Mouse (Mus musculus): ENCODE results near the gene Hpse2.

The Hpse2 gene

DNA sequence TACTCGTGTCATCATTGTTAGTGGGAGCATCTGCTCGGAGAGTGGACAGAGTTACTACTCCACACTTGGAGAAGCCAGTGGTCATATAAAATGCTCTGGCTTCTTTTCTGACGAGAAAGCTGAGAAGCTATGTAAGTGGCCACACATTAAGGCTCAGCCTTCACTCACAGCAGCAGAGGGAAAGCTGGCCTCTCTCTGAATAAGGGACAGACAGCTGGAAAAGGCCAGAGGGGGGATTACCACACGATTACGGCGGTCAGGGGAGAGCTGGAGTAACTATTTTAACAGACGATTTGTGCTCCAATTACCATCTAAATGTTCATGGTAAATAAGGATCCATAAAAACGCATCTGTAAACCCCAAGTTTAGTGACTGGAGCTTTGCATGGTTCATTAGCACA lies 232.1 kb downstream of the Hpse2 start:
- no peak for DNase-seq (ENCODE audit: low spot score)

DNA sequence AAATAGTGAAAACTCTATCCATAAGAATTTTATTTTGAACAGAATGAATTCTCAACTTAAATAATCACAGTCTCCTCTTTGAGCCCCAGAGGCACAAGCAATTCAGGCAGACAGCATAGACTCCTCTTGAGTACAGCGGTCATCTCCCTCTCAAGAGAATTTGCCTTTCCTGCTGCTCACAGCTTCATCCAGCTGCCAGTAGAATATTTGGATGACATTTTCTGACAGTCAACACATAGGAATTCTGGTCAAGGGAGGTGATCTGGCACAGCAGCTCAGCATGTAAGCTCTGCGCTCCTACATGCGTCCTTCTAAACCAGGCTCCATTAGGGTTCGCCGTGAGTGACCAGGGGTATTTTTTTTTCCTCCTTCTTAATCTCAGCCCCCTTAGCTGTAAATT lies 232.6 kb downstream of the Hpse2 start:
- no peak for DNase-seq (ENCODE audit: low spot score)

DNA sequence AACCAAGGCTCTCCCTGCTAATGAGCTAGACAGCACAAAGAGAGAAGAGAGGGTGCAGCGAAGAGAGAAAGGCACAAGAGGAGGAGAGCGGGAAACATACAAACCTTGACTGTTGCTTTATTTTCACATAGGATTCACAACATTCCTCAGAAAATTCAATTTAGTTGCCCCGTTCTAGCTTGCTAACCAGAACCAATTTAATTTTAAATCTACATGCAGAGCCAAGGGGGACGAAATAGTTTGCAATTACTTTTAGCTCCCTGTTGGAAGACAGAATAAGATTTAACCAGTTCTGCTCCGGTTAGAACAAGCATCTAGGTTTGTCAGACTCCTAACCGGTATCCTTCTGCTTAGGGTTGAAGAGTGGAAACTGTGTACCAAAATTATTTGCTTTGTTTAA lies 240.3 kb downstream of the Hpse2 start:
- DNase-seq (ENCODE audit: low spot score) = no peak

DNA sequence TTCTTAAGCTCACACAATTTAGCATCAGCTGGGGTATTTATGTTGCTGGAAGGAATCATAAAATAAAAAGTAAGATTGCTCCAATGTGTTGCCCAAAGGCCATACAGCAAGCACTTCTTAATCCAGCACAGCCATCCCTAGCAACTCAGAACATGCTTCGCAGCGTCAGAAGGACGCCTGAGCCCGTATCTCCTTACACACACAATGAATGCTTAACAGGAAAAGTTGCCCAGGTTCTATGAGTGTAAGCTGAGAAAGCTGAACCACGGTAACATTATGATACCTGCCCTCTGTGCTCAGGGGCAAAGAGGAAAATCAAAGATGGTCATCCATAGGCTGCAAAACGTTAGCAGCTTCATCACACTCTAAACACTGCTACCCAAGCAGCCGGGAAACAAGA lies 241.3 kb downstream of the Hpse2 start:
- no peak for DNase-seq (ENCODE audit: low spot score)

DNA sequence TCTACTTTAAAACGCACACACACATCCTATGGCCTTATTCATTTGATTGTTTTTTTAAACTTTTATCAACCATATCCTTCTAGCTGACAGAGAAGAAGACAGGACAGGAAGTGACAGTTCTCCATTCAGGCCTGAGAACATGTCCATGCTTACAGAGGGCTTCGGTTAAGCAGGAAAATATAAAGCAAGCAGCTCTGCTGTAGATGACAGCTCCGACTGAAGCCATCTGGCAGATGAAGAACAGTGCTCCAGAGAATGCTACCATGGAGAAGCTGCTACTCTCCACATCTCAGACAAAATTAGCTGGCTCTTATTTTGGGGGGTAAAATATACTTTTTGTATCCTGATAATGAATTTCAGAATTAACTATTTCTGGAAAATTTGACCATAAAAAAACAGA lies 246.5 kb downstream of the Hpse2 start:
- DNase-seq (ENCODE audit: low spot score) = no peak

DNA sequence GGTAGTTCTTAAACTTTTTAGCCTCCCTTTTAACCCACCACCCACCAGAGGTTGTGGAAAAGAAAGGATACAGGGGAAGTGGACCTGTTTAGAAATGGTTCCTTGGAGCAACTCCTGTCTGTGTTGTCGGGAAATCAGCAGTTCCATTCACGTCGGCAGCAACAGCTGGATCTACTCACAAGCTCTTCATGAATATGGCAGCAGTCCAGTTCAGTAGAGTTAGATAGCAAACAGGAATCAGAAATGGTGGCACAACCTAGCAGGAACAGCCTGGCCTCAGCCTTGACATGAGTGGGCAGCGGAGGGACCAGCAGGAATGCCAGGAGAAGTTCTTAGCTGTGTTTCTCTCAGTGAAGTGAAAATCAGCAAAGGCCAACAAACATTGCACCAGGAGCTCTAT lies 278.4 kb downstream of the Hpse2 start:
- DNase-seq (ENCODE audit: low spot score) = no peak

DNA sequence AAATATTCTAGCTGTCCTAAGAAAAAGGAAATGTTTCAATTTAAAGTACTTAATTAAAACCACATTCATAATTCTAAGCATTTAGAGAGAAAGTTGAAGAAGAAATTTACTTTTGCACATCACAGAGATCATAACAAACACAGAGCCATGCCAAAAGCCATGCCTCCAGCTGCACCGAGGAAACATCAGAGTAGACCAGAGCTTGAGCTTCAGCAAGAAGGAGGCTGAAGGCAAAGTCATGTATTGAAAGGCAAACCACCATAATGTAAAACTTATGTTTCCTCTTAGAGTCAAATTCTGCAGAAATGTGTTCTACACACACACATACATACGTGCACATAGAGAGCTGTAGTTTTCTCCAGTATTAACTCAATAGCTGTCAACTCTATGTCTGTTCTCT lies 291.2 kb downstream of the Hpse2 start:
- DNase-seq (ENCODE audit: low spot score) = no peak

DNA sequence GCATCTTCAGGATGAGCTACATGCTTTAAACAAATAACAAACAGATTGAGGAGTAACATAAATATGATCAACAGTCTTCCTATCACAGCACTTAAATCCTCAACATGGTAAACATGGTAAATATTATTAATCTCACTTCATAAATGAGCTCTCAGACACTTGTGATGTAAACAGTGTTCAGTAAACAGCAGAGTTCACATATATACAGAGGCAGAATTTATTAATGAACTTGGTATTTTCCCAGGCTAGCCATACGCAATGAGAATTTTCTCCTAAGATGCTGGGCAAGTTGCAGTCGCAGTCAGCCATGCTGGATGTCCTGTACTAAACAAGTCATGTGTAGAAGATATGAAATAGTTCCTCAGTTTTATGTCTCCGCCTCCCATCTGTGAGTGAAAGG lies 300.9 kb downstream of the Hpse2 start:
- no peak for DNase-seq (ENCODE audit: low spot score)

DNA sequence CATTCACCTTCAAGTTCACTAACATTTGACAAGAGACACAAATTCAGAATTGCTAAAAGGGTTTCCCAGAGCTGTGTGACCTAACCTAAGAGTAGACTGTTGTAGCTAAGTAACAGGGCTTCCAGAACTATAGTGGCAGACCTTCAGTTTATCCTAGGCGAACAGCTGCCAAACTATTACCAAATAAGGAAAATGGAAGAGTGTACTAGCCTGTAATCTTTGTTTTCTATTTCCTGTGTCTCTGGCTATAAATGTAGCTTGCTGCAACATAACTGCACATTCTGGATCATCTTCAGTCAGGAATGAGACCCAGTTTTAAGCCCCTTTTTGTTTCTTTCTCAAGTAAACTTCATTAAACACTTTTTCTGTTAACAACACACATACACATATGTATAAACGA lies 324.0 kb downstream of the Hpse2 start:
- no peak for DNase-seq (ENCODE audit: low spot score)

DNA sequence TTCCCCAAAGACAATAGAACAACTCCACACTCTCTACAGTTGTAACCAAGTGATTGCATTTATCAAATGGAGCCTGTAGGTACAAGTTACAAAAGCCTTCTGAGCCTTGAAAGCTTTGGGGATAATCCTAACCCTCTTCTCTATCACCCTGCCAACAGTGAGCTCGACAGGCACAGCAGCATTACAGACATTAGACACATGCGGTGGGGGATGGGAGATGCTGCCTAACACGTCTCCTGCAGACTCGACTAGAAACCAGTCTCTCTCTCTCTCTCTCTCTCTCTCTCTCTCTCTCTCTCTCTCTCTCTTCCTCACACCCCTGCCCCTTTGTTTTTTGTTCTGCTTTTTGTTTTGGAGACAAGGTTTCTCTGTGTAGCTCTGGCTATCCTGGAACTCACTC lies 343.6 kb downstream of the Hpse2 start:
- DNase-seq (ENCODE audit: low spot score) = no peak

DNA sequence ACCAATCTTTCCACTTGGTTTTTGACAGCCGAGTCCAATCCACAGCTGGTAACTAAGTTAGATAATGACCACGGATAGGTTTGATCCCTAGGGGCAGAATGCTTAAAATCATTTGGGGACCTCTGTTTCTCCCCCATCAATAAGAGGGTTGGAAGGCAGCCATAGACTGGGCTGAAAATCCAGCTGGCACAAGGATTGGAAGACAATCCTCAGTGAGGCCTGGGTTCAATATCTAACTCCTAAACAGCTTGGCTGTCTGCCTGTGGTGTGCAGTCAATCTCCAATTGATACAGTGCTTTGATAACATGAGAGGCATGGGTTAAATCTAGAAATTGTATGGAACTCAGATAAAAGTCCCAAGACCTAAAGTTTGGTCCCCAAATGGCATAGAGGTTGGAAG lies 345.4 kb downstream of the Hpse2 start:
- DNase-seq (ENCODE audit: low spot score) = no peak

DNA sequence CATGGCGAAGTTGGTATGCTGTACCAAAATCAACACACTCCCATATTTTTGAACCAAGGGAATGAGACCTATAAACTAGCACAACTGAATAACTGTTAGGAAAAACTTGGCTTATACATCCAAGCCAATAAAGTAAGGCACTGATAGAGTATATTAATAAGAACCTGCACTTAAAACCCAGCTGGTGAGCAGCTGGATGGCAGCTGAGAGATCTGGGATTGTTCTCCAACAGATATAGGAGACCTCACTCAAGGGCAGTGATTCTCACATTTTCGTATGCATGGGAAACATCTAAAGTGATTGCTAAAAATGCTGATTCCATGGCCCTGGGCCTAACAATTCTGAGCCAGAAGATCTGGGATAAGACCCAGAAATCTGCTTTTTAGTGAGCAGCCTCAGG lies 345.9 kb downstream of the Hpse2 start:
- DNase-seq (ENCODE audit: low spot score) = no peak

DNA sequence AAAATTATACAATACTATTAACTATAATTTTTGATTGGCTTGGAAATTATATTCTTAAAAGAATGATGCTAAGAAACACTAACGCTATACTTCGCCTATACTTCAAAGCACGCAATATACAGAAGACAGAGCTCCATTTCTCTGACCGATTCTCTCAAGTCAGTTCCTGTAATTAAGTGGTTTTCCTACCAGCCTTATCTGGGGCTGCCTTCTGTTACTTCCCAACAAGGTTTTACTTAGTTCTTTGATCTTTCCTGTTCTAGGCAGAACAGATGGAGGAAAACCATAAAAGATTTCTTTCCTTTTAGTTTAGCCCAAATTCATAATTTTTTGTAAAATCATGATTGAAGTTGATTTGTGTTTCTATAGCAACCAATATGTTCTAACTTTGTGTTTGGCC lies 351.8 kb downstream of the Hpse2 start:
- DNase-seq (ENCODE audit: low spot score) = no peak

DNA sequence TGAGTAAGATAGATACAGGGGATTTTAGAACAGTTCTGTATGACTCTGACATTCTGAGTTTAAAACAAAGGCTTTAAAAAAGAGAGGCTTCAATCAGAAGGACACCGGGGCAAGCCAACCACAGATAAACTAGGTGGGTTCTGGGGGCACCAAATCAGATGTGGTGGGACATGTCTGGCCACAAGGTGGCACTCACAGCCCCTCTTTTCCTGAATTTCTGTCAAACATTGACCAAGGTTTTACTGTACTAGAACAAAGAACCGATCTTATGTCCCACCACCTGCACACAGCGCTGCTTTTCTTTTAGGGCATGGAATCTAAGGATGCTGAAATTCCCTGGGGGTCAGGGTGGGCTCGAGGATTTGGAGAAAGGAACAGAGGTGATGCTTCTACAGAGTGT lies 360.9 kb downstream of the Hpse2 start:
- peak; percentile 5 for DNase-seq (ENCODE audit: low spot score)

DNA sequence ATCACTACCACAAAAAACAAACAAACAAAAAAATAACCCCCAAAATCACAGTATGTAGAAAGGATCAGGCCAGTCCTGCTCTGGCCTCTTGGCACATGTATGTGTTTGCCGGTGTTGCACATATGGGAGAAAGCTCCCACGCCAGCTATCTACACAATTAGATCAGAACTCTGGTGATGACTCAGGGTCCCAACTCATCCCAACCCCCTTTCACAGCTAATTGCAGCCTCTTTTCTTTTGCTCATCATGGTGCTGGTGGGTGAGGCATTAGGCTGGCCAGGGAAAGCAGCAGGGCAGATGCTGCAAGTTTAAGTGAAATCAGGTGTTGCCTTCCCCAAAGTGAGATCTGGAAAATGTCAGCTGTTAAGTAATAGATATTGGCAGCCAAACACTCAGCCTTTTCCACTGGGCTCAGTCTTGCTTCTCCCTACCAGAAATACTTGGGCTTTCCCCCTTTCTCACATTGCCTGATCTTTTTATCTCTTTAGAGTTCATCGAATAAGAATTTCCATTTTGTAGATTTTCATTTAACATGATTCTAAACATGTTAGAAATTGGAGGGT lies 365.5 kb downstream of the Hpse2 start:
- no peak for DNase-seq (ENCODE audit: low spot score)

DNA sequence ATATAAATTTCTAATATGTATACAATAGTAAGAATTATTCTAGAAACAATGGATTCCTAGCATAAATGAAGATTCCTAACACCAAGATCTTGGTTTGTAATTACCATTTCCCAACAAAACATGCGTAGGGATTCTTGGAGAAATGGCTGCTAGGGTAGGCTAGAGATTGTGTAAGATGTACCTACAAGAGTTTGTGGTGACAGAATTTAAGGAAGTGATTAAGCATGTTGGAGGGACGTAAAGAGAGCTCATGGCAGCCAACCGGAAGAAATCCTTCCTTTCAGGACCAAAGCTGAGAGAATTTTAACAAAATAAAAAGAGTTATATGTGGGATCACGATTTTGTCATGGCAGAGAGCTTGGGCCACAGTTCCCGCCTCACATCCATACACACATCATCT lies 369.4 kb downstream of the Hpse2 start:
- no peak for DNase-seq (ENCODE audit: low spot score)

DNA sequence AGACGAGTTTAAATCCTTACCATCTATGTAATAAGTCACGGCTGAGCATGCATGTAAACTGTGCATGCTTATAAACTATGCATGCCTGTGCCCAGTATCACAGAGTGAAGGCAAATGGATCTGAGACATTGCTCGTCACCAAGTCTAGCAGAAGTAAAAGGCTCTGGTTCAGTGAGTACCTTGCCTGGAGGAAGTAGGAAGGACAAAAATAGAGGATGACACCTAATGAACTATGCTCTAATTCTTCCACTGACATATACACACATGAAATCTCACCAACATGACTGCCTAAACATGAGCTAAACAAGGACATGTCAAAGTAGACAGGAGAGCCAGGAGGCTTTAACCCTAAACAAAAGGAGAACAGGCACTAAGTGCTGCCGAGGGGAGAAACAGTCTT lies 391.7 kb downstream of the Hpse2 start:
- no peak for DNase-seq (ENCODE audit: low spot score)

DNA sequence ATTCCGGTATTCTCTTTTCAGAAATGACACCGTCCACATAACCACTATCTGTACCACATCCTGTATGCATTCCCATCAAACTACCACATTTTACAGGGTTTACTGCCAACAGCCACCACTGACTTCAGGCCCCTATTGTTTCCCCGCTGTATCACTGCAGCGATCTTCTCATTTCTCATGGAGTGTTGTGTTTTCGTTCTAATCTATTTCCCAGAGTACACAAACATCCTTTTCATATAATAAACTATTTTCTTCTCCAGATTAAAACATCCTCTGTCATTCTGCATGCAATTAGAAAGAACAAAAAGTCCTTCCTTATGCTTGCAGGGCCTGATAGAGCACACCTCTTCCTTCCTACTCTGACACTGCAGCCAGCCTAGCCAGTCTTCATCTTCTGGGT lies 399.3 kb downstream of the Hpse2 start:
- DNase-seq (ENCODE audit: low spot score) = no peak

DNA sequence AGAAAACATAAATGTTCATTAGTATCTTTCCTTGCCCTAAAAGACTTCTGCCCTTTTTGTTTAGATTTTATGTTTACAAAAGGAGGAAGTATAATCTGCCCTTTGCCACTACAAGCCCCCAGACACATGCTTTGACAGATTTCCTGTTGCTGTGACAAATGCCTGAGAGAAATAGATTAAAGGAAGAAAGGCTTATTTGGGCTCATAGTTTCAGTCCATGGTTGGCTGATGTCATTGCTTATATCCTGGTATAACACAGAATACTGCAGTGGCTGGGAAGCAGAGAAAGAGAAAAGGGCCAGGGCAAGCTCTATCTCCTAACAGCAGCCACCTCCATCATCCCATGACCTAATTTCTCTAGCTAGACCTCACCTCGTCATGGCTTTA lies 401.8 kb downstream of the Hpse2 start:
- no peak for DNase-seq (ENCODE audit: low spot score)

DNA sequence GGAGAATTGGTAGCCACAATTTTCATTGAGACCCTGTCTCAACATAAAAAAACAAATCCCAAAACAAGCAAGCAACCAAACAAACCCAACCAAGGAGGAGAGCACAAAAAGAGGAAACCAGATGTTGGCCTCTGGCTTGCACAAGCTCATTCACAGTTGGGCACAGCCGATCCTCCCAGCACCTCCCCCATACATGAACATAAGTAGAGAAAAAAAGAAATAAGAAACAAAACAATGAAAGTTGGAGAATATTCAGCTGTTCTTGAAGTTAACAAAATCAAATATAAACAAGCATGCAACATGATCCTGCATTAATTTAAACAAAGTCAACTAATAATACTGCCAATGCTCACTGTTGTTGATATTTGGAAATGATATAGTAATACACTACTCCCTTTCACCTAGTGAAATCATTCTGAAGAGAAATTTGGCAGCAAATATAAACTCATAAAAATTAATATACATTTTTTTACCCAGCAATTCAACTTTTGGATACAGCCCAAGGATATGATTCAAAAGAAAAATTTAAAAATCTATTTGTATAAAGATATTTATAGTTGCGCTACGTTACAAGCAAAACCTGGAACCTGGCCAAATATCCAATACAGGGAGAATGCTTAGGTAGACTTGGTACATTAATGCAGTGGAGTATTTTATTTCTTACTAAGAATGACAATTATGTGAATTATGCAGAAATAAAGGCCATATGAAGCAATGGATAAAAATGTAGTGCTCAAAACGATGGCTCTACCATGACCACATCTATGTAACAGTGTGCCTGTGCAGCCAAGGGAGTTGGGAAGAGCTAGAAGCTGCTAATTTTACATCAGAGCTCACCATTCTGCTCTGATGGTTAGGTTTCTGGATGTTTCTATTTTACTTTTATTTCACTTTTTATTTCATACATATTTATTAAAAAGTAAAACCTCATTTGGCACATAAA lies 402.5 kb downstream of the Hpse2 start:
- DNase-seq (ENCODE audit: low spot score) = no peak

DNA sequence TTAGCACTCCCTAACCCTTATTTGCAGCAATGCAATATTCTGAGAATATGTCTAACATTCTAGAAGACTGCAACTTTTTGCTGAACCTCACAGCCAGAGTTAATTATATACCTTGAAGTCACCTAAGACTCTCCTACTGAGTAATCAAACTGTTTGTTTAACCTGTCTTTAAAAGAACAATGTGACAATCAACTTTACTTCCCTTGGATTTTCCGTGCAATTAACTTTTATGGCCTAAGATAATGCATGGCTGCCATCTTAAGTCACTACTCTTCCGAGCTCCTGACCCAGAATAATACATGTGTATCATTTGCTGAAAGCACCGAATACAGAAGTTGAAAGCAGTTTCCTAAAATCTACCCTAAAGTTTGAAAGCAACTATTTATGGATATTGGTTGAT lies 407.6 kb downstream of the Hpse2 start:
- no peak for DNase-seq (ENCODE audit: low spot score)

DNA sequence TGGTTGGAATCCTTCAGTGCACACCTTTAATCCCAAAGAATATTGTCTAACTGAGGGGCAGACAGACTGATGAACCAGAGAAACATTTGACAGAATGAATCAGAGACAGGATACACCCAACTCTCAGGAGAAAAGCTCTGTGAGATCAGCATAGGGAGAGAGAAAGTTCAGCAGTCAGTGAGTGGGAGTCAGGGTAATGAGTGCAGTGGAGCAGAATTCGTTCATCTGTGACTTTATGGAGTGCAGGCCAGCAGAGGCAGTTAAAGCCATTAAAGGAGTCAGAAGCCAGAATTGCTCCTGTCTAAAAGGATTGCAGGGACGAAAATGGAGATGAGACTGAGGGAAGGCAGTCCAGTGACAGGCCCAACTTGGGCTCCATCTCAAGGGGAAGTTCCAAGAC lies 410.2 kb downstream of the Hpse2 start:
- no peak for DNase-seq (ENCODE audit: low spot score)

DNA sequence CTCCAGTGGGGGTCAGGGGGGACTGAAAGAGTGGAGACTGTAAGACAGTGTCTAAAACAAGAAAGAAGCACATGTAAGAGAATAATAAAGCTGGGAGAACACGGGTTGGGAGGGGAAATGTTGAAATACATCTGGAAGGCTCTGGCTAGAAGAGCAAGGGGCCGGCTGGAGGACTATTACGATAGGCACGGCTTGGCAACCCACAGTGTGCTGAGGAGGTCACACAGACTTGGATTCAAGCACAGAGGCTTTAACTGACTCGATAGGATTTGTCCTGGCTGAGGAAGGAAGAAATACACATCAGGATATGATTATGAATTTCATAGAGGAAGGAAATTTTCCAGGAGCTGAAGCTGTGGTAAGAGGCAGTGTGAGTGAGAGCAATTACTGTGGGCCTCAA lies 414.4 kb downstream of the Hpse2 start:
- no peak for DNase-seq (ENCODE audit: low spot score)

DNA sequence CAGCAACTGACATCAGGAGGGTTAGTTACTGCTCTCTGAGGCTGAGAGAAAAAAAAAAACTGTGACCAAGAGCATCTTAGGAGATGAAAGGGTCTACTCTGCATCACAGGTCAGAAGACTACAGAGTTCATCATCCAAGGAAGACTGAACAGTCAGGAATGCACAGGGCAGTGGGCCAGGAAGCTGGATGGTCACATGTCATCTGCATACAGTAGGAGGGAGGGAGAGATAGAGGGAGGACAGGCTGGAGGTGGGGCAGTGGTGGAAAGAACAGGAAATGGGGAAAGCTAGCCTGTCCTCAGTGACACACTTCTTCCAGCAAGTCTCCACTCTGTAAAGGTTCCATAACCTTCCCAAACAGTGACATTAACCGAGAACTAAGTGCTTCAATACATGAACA lies 423.0 kb downstream of the Hpse2 start:
- no peak for DNase-seq (ENCODE audit: low spot score)
